Mouse (Mus musculus) hindbrain, embryonic 10.5 days (tissue): ENCODE measurements around the gene Tcf15. TPM values are rescaled to one million over a fixed set of nuclear protein-coding genes. Genes with fewer than 3 reads are reported as not detected.

ENCODE experiments used
- DNase-seq: peaks from one replicate; pipeline ENCODE4 v3.0.0-alpha.2; 2017; ENCODE audit warnings: low spot score
- H3K27ac ChIP-seq: fragments of 300-500 bp; sonication (generic); 2 replicates; pipeline ENCODE4 v1.5.1; 2016; ENCODE audit warnings: mild to moderate bottlenecking, moderate library complexity
- H3K27me3 ChIP-seq: fragments of 300-500 bp; sonication (generic); 2 replicates; pipeline ENCODE4 v1.6.1; 2016; ENCODE audit warnings: mild to moderate bottlenecking; ENCODE audit not compliant: poor library complexity, insufficient read depth, severe bottlenecking
- H3K36me3 ChIP-seq: fragments of 300-500 bp; sonication (generic); 2 replicates; pipeline ENCODE4 v1.6.1; 2016; ENCODE audit warnings: mild to moderate bottlenecking, moderate library complexity
- H3K4me1 ChIP-seq: fragments of 300-500 bp; sonication (generic); replicated peaks from 2 replicates; pipeline ENCODE4 v1.6.1; 2016; ENCODE audit warnings: mild to moderate bottlenecking
- H3K4me3 ChIP-seq: fragments of 300-500 bp; sonication (generic); 2 replicates; pipeline ENCODE4 v1.5.1; 2016; ENCODE audit warnings: mild to moderate bottlenecking, moderate library complexity
- H3K9me3 ChIP-seq: fragments of 300-500 bp; sonication (generic); 2 replicates; pipeline ENCODE4 v1.6.1; 2016; ENCODE audit warnings: mild to moderate bottlenecking, moderate library complexity
- WGBS: fragments of 180-500 bp; shearing (Covaris S2); methylation state at CpG from one replicate; pipeline ENCODE4 v1.1.7; 2016; 5-methylcytosine and 5-hydroxymethylcytosine counted together
- polyA plus RNA-seq: library from polyadenylated mRNA; unstranded; fragments of >200 nt; fragmentation: Nextera tagmentation; extraction: Ambion mirVana; gene quantifications from 2 replicates; pipeline ENCODE4 v1.2.1, GENCODE M21; 2016

The Tcf15 gene
- polyA plus RNA-seq, 1 experiment from 2014 or later: 7.6 TPM

DNA sequence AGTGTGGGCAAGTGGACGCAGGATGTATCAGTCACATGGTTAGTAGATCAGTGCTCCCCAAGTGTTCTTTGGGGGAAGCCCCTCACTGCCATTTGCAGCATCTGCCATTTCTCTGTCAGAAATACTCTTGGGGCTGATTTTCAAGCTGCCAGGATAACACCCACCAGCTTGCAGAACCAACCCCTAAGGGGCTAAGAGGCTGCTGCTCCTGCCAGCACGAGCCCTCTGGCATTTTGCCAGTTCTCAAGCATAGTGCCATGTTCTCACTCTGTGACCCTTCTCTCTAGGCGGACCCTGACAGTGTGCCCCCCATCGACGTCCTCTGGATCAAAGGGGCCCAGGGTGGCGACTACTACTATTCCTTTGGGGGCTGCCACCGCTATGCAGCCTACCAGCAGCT, 34.7 kb upstream of the Tcf15 start:
- Histone ChIP-seq H3K4me3 (no peak overlapping the region), H3K9me3 (0 out of 2 replicates have a peak, but pooled peaks cover 3% of the 10 kb centered on the region), H3K36me3 (peaks cover 20% of the 10 kb centered on the region), H3K27ac (no peak overlapping the region), H3K27me3 (peaks cover 37% of the 10 kb centered on the region), H3K4me1 (peaks cover 43% of the 10 kb centered on the region)
- 82% methylated on average over 7 of the region's 7 CpGs for WGBS
- no peak for DNase-seq

DNA sequence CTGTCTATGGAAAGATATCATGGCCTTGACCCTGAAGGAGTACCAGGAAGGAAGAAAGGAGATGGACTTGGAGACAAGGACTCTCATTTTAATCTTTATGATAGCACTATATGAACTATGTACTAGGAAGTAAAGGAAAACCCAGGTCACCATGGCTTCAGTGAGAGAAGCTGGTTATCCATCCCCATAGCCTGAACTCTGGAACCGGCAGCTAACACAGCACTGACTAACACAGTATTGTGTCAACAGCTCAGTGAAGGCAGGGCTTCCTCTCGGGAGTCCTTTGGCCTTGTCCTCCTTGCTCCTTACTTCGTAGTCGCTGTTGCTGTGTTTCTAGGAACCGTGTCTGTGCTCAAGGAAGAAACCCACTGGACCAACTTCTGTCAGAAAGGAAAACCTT, 34.0 kb upstream of the Tcf15 start:
- H3K27me3 ChIP-seq: peaks cover 36% of the 10 kb centered on the region
- H3K27ac ChIP-seq: no peak overlapping the region
- DNase-seq: no peak
- no peak overlapping the region for H3K4me3 ChIP-seq
- H3K4me1 ChIP-seq: peaks cover 49% of the 10 kb centered on the region
- H3K9me3 ChIP-seq: 0 out of 2 replicates have a peak, but pooled peaks cover 3% of the 10 kb centered on the region
- 89% methylated on average over 5 of the region's 5 CpGs for WGBS
- H3K36me3 ChIP-seq: peaks cover 20% of the 10 kb centered on the region

DNA sequence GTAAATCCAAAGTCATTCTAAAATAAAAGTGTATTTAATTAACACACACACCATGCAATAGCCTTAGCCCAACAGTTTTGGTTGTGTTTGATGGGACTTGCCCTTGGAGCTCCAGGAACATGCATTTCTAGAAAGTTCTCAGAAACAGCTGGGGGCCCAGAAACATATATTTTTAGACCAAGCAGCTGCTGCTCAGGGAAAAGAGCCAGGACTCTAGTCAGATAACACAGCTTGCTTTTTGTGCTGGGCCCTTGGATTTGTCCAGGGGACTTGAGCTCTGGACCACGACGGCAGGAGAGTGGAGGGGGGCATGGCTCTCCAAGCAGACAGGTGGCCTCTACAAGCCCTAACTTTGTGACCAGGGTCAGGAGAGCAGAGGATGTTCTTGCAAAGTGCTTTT, 32.0 kb upstream of the Tcf15 start:
- peaks cover 49% of the 10 kb centered on the region for H3K4me1 ChIP-seq
- no peak overlapping the region for H3K4me3 ChIP-seq
- H3K9me3 ChIP-seq: 0 out of 2 replicates have a peak, but pooled peaks cover 3% of the 10 kb centered on the region
- 63% methylated on average over 2 of the region's 2 CpGs for WGBS
- peaks cover 44% of the 10 kb centered on the region for H3K27me3 ChIP-seq
- no peak for DNase-seq
- peaks cover 20% of the 10 kb centered on the region for H3K36me3 ChIP-seq
- H3K27ac ChIP-seq: no peak overlapping the region

DNA sequence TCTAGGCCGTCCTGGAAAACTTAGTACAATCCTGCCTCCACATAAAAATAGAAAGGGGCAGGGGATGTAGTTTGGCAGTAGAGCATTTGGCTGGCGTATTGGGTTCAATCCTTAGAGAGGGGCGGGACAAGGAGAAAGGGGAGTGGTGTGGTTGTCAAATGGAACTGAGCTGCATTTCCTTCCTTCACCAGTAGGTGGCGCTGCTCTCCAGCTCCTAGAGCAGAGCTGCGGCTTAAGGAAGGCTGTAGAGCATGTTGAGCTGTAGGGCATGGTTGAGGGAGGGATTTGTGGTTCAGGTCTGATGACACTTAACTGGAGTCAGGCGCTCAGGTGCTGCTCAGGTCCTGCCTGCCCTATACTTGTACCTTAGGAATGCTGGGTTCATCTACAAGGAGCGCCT, 31.4 kb upstream of the Tcf15 start:
- Histone ChIP-seq H3K27me3 (peaks cover 40% of the 10 kb centered on the region), H3K4me3 (no peak overlapping the region), H3K4me1 (peaks cover 44% of the 10 kb centered on the region), H3K36me3 (peaks cover 20% of the 10 kb centered on the region), H3K9me3 (0 out of 2 replicates have a peak, but pooled peaks cover 3% of the 10 kb centered on the region), H3K27ac (no peak overlapping the region)
- 8% methylated on average over 7 of the region's 7 CpGs for WGBS
- DNase-seq: peak; percentile 95

DNA sequence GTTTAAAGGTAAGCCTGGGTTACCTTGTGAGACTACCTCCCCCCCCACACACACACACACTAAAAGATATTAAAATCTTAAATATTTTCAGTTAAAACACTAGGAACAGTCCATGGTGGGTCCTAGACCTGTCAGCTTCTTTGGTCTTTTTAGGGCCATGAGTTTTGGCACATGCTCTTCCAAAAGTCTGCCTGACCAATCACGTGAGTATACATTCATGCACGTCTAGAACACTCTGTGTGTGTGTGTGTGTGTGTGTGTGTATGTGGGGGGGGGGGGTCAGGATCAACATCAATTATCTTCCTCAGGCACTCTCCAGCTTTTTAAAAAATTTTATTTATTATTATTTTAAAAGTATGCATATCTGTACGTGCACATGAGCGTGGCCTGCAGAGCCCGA, 30.9 kb upstream of the Tcf15 start:
- DNase-seq: no peak
- WGBS: 85% methylated on average over 5 of the region's 5 CpGs
- H3K36me3 ChIP-seq: peaks cover 18% of the 10 kb centered on the region
- peaks cover 44% of the 10 kb centered on the region for H3K4me1 ChIP-seq
- no peak overlapping the region for H3K27ac ChIP-seq
- 0 out of 2 replicates have a peak, but pooled peaks cover 3% of the 10 kb centered on the region for H3K9me3 ChIP-seq
- H3K4me3 ChIP-seq: no peak overlapping the region
- peaks cover 40% of the 10 kb centered on the region for H3K27me3 ChIP-seq

DNA sequence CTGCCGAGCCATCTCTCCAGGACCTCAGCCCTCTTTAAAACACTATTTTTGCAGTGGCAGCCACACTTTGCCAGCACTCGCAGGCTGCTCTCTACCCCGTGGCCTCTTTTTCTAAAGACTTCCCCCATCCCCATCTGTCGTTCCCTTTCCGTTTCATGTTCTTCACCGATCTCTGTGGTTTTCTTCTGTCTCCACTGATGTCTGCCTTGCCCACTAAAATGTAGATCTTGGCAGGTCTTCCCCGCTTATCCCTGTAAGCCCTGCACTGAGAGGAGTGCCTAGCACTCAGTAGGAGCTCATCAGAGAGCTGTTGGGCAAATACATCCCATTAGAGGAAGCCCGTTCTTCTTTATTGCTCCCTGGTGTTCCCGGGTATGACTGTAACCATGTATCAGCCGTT, 30.4 kb upstream of the Tcf15 start:
- H3K27me3 ChIP-seq: peaks cover 40% of the 10 kb centered on the region
- H3K4me1 ChIP-seq: peaks cover 44% of the 10 kb centered on the region
- DNase-seq: no peak
- peak overlapping the region; percentile 13; the same call in 1 of the 2 replicates for H3K27ac ChIP-seq
- no peak overlapping the region for H3K4me3 ChIP-seq
- 66% methylated on average over 10 of the region's 10 CpGs for whole genome bisulfite sequencing
- no peaks in the 10 kb centered on the region for H3K9me3 ChIP-seq
- peaks cover 13% of the 10 kb centered on the region for H3K36me3 ChIP-seq

DNA sequence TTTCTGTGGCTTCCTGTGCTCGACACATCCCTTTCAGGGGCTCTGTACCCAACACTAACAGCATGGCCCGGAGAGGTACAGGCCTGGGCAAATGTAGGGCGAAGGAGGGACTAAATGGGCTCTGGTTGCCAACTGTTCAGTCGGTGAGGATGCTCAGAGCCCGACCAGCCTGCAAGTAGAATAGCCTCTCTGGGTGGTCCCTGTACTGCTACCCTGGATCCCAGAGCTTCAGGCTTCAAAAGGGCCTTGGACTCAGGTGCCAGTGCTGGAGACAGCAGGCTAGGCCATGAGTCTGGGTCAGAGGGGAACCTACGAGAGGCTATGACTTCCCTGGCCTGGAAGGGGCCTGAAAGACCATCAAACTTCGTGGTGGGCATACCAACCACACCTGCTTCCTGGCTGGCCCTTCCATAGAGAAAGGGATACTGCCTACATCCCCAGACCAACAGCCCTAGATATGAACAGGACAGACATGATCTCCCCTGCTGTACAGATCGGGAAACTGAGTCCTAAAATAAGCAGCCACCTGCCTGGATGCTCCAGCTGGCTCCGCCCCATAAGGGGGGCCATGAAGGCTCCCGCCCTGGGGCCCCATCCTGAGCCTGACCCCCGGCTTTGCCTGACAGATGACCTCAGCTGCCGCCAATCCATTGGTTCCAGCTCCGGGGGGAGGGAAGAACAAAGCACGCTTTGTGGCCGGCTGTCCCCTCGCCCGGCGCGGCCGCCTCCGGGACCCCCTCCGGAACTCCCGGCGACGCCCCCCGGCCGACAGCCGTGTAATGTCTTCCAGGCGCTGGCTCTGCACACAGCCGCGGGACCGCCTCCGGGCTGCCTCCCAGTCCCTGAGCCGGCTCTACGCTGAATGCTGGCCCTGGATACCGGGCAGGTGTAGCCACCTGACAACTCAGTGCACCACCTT, 29.0 kb upstream of the Tcf15 start:
- H3K4me3 ChIP-seq: peak overlapping the region; percentile 44
- H3K27me3 ChIP-seq: peaks cover 43% of the 10 kb centered on the region
- H3K9me3 ChIP-seq: no peaks in the 10 kb centered on the region
- H3K27ac ChIP-seq: peak overlapping the region; percentile 75
- H3K36me3 ChIP-seq: 0 out of 2 replicates have a peak, but pooled peaks cover 7% of the 10 kb centered on the region
- WGBS: 10% methylated on average over 36 of the region's 36 CpGs
- peaks cover 48% of the 10 kb centered on the region for H3K4me1 ChIP-seq
- DNase-seq: peak; percentile 81

DNA sequence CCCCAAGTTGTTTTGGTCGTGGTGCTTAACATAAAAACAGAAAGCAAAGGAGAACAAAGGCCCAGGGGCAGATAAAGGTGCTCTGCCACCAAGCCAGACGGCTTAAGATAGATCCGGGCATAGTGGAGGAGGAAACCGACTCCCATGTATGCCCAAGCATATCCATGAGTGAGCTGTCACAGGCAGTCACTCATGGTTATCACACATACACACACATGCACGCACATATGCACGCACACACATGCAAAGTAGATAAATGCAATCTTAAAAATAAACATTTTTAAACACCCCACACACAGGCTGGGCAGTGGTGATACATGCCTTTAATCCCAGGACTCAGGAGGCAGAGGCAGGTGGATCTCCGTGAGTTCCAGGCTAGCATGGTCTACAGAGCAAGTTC, 25.7 kb upstream of the Tcf15 start:
- Histone ChIP-seq H3K9me3 (no peaks in the 10 kb centered on the region), H3K27me3 (peaks cover 46% of the 10 kb centered on the region), H3K36me3 (no peaks in the 10 kb centered on the region), H3K4me1 (peaks cover 63% of the 10 kb centered on the region), H3K4me3 (no peak overlapping the region), H3K27ac (no peak overlapping the region)
- no peak for DNase-seq
- 86% methylated on average over 7 of the region's 7 CpGs for WGBS

DNA sequence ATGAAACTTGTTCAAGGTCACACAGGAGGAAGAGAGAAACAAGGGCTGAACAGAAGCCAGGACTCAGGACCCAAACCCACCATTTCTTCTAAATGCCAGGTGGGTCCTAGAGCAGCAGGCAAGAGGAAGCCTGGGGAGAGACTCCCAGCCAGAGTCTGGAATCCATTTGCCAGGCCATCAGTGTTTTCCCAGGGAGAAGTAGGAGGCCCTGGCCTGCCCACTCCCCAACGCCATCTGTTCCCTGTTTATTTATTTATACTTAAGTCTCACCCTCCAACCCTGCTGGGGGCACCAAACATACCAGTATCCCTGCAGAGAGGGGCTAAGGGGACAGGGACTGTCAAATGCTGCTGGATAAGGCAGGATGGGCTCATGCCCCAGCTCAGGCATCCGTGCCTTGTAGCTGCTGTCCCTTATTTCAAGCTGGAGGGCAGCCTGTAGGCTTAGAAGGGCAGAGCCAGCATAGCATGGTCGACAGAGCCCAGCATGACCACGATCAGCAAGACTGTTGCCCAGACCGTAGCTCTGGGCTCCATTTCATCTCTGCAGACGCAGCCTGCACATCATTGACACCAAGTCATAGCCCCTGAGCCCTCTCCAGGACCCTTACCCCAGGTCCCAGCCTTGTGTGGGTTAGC, 24.0 kb upstream of the Tcf15 start:
- no peak overlapping the region for H3K4me3 ChIP-seq
- H3K36me3 ChIP-seq: no peaks in the 10 kb centered on the region
- peaks cover 38% of the 10 kb centered on the region for H3K27me3 ChIP-seq
- H3K4me1 ChIP-seq: peaks cover 49% of the 10 kb centered on the region
- no peak for DNase-seq
- H3K9me3 ChIP-seq: no peaks in the 10 kb centered on the region
- 35% methylated on average over 6 of the region's 6 CpGs for whole genome bisulfite sequencing
- H3K27ac ChIP-seq: peak overlapping the region; percentile 57

DNA sequence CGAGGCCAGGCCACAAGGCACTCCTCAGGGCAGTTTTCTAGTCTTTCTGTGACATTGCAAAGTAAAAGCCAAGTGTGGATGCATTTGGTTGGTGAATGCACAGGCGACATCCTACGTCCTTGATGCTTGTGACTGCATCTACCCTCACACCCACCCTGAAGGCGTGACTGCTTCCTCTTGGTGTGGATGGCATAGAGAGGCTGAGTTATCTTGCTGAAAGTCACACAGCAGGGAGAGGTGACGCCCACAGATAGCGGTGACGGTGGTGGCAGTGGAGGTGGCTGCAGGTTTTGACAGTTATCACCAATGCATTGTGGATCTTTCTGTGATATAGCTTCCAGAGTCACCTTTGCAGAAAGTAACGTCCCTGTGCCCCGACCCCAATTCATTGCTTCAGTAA, 20.5 kb upstream of the Tcf15 start:
- Histone ChIP-seq H3K4me3 (no peak overlapping the region), H3K27me3 (peaks cover 23% of the 10 kb centered on the region), H3K27ac (no peak overlapping the region), H3K36me3 (no peaks in the 10 kb centered on the region), H3K4me1 (peaks cover 28% of the 10 kb centered on the region), H3K9me3 (no peaks in the 10 kb centered on the region)
- WGBS: 72% methylated on average over 9 of the region's 9 CpGs
- no peak for DNase-seq

DNA sequence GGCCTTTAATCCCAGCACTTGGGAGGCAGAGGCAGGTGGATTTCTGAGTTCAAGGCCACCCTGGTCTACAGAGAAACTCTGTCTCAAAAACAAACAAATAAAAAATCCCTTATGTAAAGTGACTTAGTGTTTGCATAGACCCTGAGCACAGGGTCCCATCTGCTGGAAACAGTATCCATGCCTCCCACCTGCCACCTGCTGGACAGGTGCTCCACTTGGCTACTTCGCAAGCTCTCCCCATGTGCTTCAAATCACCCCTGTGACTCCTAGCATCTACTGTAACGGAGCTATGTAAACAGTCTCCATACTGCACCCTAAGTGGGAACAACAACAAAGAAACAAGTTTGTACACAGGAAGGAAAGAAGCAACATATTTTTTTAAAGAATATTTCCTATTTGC, 14.8 kb upstream of the Tcf15 start:
- Histone ChIP-seq H3K4me3 (no peak overlapping the region), H3K27ac (no peak overlapping the region), H3K27me3 (no peaks in the 10 kb centered on the region), H3K4me1 (peaks cover 10% of the 10 kb centered on the region; the same call in 1 of the 2 replicates), H3K9me3 (no peaks in the 10 kb centered on the region), H3K36me3 (no peaks in the 10 kb centered on the region)
- DNase-seq: no peak
- WGBS: 71% methylated on average over 2 of the region's 2 CpGs

DNA sequence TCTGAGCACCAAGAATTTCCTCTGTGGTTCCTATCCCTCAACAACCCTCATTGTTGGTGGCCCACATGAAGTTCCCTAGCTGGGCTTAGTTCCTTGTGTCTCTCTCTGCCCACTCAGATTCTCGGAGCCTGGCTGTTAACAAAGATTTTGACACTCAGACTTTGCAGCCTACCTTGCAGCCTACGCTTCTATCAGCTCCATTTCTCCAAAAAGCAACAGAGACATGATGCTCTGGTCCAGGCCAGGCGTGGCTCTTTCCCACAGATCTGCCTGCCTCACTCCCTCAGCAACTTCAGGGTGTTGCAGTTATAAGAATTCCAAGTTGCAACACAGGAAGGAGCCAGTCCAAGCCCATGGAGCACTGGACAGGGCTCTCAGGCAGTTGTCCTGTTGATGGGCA, 13.6 kb upstream of the Tcf15 start:
- WGBS: 77% methylated on average over 3 of the region's 3 CpGs
- Histone ChIP-seq H3K36me3 (no peaks in the 10 kb centered on the region), H3K27ac (no peak overlapping the region), H3K9me3 (no peaks in the 10 kb centered on the region), H3K27me3 (0 out of 2 replicates have a peak, but pooled peaks cover 4% of the 10 kb centered on the region), H3K4me1 (peaks cover 10% of the 10 kb centered on the region; the same call in 1 of the 2 replicates), H3K4me3 (no peak overlapping the region)
- no peak for DNase-seq

DNA sequence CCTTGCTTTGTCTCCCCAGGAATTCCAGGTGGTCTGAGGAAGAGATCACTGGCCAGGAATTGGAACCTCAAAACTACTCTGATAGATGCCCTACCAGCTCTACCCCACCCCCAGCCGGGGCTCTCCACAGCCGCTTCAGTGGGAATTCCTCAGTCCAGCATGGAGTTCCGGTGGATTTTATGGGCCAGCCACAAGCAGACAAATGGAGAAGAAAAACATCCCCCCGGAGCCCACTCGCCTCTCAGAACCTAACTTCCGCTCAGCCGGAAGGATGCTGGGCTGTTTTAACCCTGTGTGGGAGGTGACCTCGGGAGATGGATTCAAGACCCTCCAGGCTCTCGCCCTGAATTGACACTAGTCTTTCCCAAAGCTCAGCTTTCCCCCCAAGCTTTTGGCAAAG, 11.3 kb upstream of the Tcf15 start:
- no peak for DNase-seq
- Histone ChIP-seq H3K27me3 (peaks cover 8% of the 10 kb centered on the region; the same call in 1 of the 2 replicates), H3K27ac (no peak overlapping the region), H3K36me3 (no peaks in the 10 kb centered on the region), H3K4me1 (peaks cover 10% of the 10 kb centered on the region; the same call in 1 of the 2 replicates), H3K9me3 (no peaks in the 10 kb centered on the region), H3K4me3 (no peak overlapping the region)
- WGBS: 61% methylated on average over 9 of the region's 9 CpGs
